Mouse (Mus musculus): ENCODE measurements around the gene Ccdc186. TPM values are rescaled to one million over a fixed set of nuclear protein-coding genes. Genes with fewer than 3 reads are reported as not detected.

The Ccdc186 gene
- polyA plus RNA-seq, 1 experiment from 2014 or later, result 28.0 TPM

GRCm38 (mm10) chr19:56828305-56828704 lies 6.3 kb upstream of the Ccdc186 start:
- WGBS, result 63% methylated on average over 11 of the region's 11 CpGs
- ATAC-seq (ENCODE audit: low read depth), result no peak
- Histone ChIP-seq H3K9ac (ENCODE audit: low read length) (no peak overlapping the region), H3K4me2 (ENCODE audit: low read depth, low read length) (no peak overlapping the region), H3K27ac (ENCODE audit: low read length) (no peak overlapping the region), H3K4me3 (ENCODE audit: low read length) (no peak overlapping the region), H3K9me3 (ENCODE audit: control insufficient read depth, low read length) (no peaks in the 10 kb centered on the region), H3K4me1 (replicated peaks; ENCODE audit: control insufficient read depth, insufficient read depth, low read length) (0 out of 2 replicates have a peak, but pooled peaks cover 2% of the 10 kb centered on the region), H3K27me3 (ENCODE audit: control insufficient read depth, insufficient read depth, low read depth, low read length) (no peaks in the 10 kb centered on the region), H3K36me3 (ENCODE audit: control insufficient read depth, insufficient read depth, low read length) (no peaks in the 10 kb centered on the region)

GRCm38 (mm10) chr19:56826047-56826631 lies 4.1 kb upstream of the Ccdc186 start, which contains the start of gene Tdrd1:
Gene Tdrd1 (plus strand): TSS chr19:56826209.
- 52% methylated on average over 44 of the region's 44 CpGs for WGBS
- H3K36me3 ChIP-seq (ENCODE audit: control insufficient read depth, insufficient read depth, low read length), result no peaks in the 10 kb centered on the region

GRCm38 (mm10) chr19:56822448-56822836 lies 452 bp upstream of the Ccdc186 start:
- H3K9ac ChIP-seq (ENCODE audit: low read length), result peak overlapping the region; percentile 43
- ATAC-seq (ENCODE audit: low read depth), result peak; percentile 37
- no peak overlapping the region for H3K27ac ChIP-seq (ENCODE audit: low read length)
- H3K4me1 ChIP-seq (replicated peaks; ENCODE audit: control insufficient read depth, insufficient read depth, low read length), result peaks cover 26% of the 10 kb centered on the region
- H3K36me3 ChIP-seq (ENCODE audit: control insufficient read depth, insufficient read depth, low read length), result no peaks in the 10 kb centered on the region
- no peaks in the 10 kb centered on the region for H3K9me3 ChIP-seq (ENCODE audit: control insufficient read depth, low read length)
- H3K27me3 ChIP-seq (ENCODE audit: control insufficient read depth, insufficient read depth, low read depth, low read length), result no peaks in the 10 kb centered on the region
- peak overlapping the region; percentile 80 for H3K4me3 ChIP-seq (ENCODE audit: low read length)
- WGBS, result 18% methylated on average over 10 of the region's 10 CpGs
- peak overlapping the region; percentile 54 for H3K4me2 ChIP-seq (ENCODE audit: low read depth, low read length)

More at GRCm38 (mm10) chr19:56826047-56826631, 4.1 kb upstream of the Ccdc186 start, which contains the start of gene Tdrd1:
- no peak within 1 kb of the TSS for H3K27ac ChIP-seq (ENCODE audit: low read length)
- H3K4me2 ChIP-seq (ENCODE audit: low read depth, low read length), result peak within 1 kb of the TSS; percentile 29
- 0 out of 2 replicates have a peak, but pooled peaks cover 2% of the 10 kb centered on the region for H3K4me1 ChIP-seq (replicated peaks; ENCODE audit: control insufficient read depth, insufficient read depth, low read length)
- H3K9me3 ChIP-seq (ENCODE audit: control insufficient read depth, low read length), result no peaks in the 10 kb centered on the region
- no peak within 1 kb of the TSS for H3K9ac ChIP-seq (ENCODE audit: low read length)
- ATAC-seq (ENCODE audit: low read depth), result no peak
- peak within 1 kb of the TSS; percentile 7; the same call in 1 of the 2 replicates for H3K4me3 ChIP-seq (ENCODE audit: low read length)
- no peaks in the 10 kb centered on the region for H3K27me3 ChIP-seq (ENCODE audit: control insufficient read depth, insufficient read depth, low read depth, low read length)

- H3K4me3 ChIP-seq (ENCODE audit: low read length), result peak overlapping the region; percentile 80
- ATAC-seq (ENCODE audit: low read depth), result no peak
- no peaks in the 10 kb centered on the region for H3K36me3 ChIP-seq (ENCODE audit: control insufficient read depth, insufficient read depth, low read length)
- peaks cover 32% of the 10 kb centered on the region for H3K4me1 ChIP-seq (replicated peaks; ENCODE audit: control insufficient read depth, insufficient read depth, low read length)
- no peaks in the 10 kb centered on the region for H3K9me3 ChIP-seq (ENCODE audit: control insufficient read depth, low read length)
- H3K27ac ChIP-seq (ENCODE audit: low read length), result peak overlapping the region; percentile 83
- no peaks in the 10 kb centered on the region for H3K27me3 ChIP-seq (ENCODE audit: control insufficient read depth, insufficient read depth, low read depth, low read length)
- H3K9ac ChIP-seq (ENCODE audit: low read length), result peak overlapping the region; percentile 91
- WGBS, result 5% methylated on average over 22 of the region's 22 CpGs
- peak overlapping the region; percentile 67 for H3K4me2 ChIP-seq (ENCODE audit: low read depth, low read length)
Measured at GRCm38 (mm10) chr19:56821040-56821797, 771 bp downstream of the Ccdc186 start.

GRCm38 (mm10) chr19:56817851-56818526 lies 4.0 kb downstream of the Ccdc186 start:
- Histone ChIP-seq H3K4me2 (ENCODE audit: low read depth, low read length) (peak overlapping the region; percentile 34), H3K4me1 (replicated peaks; ENCODE audit: control insufficient read depth, insufficient read depth, low read length) (peaks cover 32% of the 10 kb centered on the region), H3K27ac (ENCODE audit: low read length) (peak overlapping the region; percentile 86)

GRCm38 (mm10) chr19:56813360-56813759 lies 8.6 kb downstream of the Ccdc186 start:
- H3K36me3 ChIP-seq (ENCODE audit: control insufficient read depth, insufficient read depth, low read length), result peaks cover 7% of the 10 kb centered on the region
- H3K4me3 ChIP-seq (ENCODE audit: low read length), result no peak overlapping the region
- WGBS, result 84% methylated on average over 4 of the region's 4 CpGs
- H3K27me3 ChIP-seq (ENCODE audit: control insufficient read depth, insufficient read depth, low read depth, low read length), result no peaks in the 10 kb centered on the region
- H3K9ac ChIP-seq (ENCODE audit: low read length), result no peak overlapping the region
- no peaks in the 10 kb centered on the region for H3K9me3 ChIP-seq (ENCODE audit: control insufficient read depth, low read length)
- no peak overlapping the region for H3K4me2 ChIP-seq (ENCODE audit: low read depth, low read length)
- peaks cover 21% of the 10 kb centered on the region for H3K4me1 ChIP-seq (replicated peaks; ENCODE audit: control insufficient read depth, insufficient read depth, low read length)
- no peak overlapping the region for H3K27ac ChIP-seq (ENCODE audit: low read length)
- ATAC-seq (ENCODE audit: low read depth), result no peak

More at GRCm38 (mm10) chr19:56817851-56818526, 4.0 kb downstream of the Ccdc186 start:
- no peaks in the 10 kb centered on the region for H3K9me3 ChIP-seq (ENCODE audit: control insufficient read depth, low read length)
- WGBS, result 11% methylated on average over 14 of the region's 14 CpGs
- H3K4me3 ChIP-seq (ENCODE audit: low read length), result peak overlapping the region; percentile 4; the same call in 1 of the 2 replicates
- H3K27me3 ChIP-seq (ENCODE audit: control insufficient read depth, insufficient read depth, low read depth, low read length), result no peaks in the 10 kb centered on the region
- H3K36me3 ChIP-seq (ENCODE audit: control insufficient read depth, insufficient read depth, low read length), result 0 out of 2 replicates have a peak, but pooled peaks cover 3% of the 10 kb centered on the region
- ATAC-seq (ENCODE audit: low read depth), result peak; percentile 69
- no peak overlapping the region for H3K9ac ChIP-seq (ENCODE audit: low read length)

GRCm38 (mm10) chr19:56811590-56811989 lies 10.4 kb downstream of the Ccdc186 start:
- Histone ChIP-seq H3K4me1 (replicated peaks; ENCODE audit: control insufficient read depth, insufficient read depth, low read length) (peaks cover 6% of the 10 kb centered on the region), H3K9me3 (ENCODE audit: control insufficient read depth, low read length) (no peaks in the 10 kb centered on the region), H3K9ac (ENCODE audit: low read length) (no peak overlapping the region), H3K27me3 (ENCODE audit: control insufficient read depth, insufficient read depth, low read depth, low read length) (no peaks in the 10 kb centered on the region), H3K27ac (ENCODE audit: low read length) (no peak overlapping the region), H3K4me2 (ENCODE audit: low read depth, low read length) (no peak overlapping the region), H3K4me3 (ENCODE audit: low read length) (no peak overlapping the region), H3K36me3 (ENCODE audit: control insufficient read depth, insufficient read depth, low read length) (peaks cover 15% of the 10 kb centered on the region)
- 38% methylated on average over 9 of the region's 9 CpGs for WGBS
- peak; percentile 71; the same call in 1 of the 2 replicates for ATAC-seq (ENCODE audit: low read depth)

- no peak for ATAC-seq (ENCODE audit: low read depth)
- Histone ChIP-seq H3K4me1 (replicated peaks; ENCODE audit: control insufficient read depth, insufficient read depth, low read length) (peaks cover 6% of the 10 kb centered on the region), H3K27ac (ENCODE audit: low read length) (no peak overlapping the region), H3K27me3 (ENCODE audit: control insufficient read depth, insufficient read depth, low read depth, low read length) (no peaks in the 10 kb centered on the region), H3K4me3 (ENCODE audit: low read length) (no peak overlapping the region), H3K4me2 (ENCODE audit: low read depth, low read length) (no peak overlapping the region), H3K9me3 (ENCODE audit: control insufficient read depth, low read length) (no peaks in the 10 kb centered on the region), H3K36me3 (ENCODE audit: control insufficient read depth, insufficient read depth, low read length) (peaks cover 17% of the 10 kb centered on the region), H3K9ac (ENCODE audit: low read length) (no peak overlapping the region)
Measured at GRCm38 (mm10) chr19:56810641-56811146, 11.3 kb downstream of the Ccdc186 start.

GRCm38 (mm10) chr19:56808771-56809170 lies 13.2 kb downstream of the Ccdc186 start:
- Histone ChIP-seq H3K9ac (ENCODE audit: low read length) (no peak overlapping the region), H3K36me3 (ENCODE audit: control insufficient read depth, insufficient read depth, low read length) (peaks cover 22% of the 10 kb centered on the region), H3K4me1 (replicated peaks; ENCODE audit: control insufficient read depth, insufficient read depth, low read length) (peaks cover 6% of the 10 kb centered on the region), H3K9me3 (ENCODE audit: control insufficient read depth, low read length) (no peaks in the 10 kb centered on the region), H3K4me2 (ENCODE audit: low read depth, low read length) (no peak overlapping the region), H3K27ac (ENCODE audit: low read length) (no peak overlapping the region), H3K4me3 (ENCODE audit: low read length) (no peak overlapping the region), H3K27me3 (ENCODE audit: control insufficient read depth, insufficient read depth, low read depth, low read length) (no peaks in the 10 kb centered on the region)
- WGBS, result 53% methylated on average over 5 of the region's 5 CpGs
- ATAC-seq (ENCODE audit: low read depth), result no peak
